Mouse (Mus musculus): ENCODE data around the gene Zfp444. TPM values are rescaled to one million over a fixed set of nuclear protein-coding genes. Genes with fewer than 3 reads are reported as not detected.

The Zfp444 gene
- polyA plus RNA-seq, 1 experiment, result 80.7 TPM

GRCm38 (mm10) chr7:6220147-6220546 lies 48.1 kb downstream of the Zfp444 start:
- TF ChIP-seq POLR2A (IDR thresholded peaks at IDR 0.05; ENCODE audit: borderline replicate concordance, extremely low read depth, insufficient read depth, insufficient read length, poor library complexity, severe bottlenecking) (no peak), CTCF (IDR thresholded peaks at IDR 0.05; ENCODE audit: borderline replicate concordance, extremely low read depth, insufficient read depth, insufficient read length) (no peak)

GRCm38 (mm10) chr7:6221978-6222377 lies 50.0 kb downstream of the Zfp444 start, which contains the start of gene Zscan5b:
Gene Zscan5b (plus strand): TSS chr7:6222278.
- no peak for DNase-seq (ENCODE audit: low read depth)
- TF ChIP-seq POLR2A (IDR thresholded peaks at IDR 0.05; ENCODE audit: borderline replicate concordance, extremely low read depth, insufficient read depth, insufficient read length, poor library complexity, severe bottlenecking), result no peak
- no peak for TF ChIP-seq CTCF (IDR thresholded peaks at IDR 0.05; ENCODE audit: borderline replicate concordance, extremely low read depth, insufficient read depth, insufficient read length)

More at GRCm38 (mm10) chr7:6220147-6220546, 48.1 kb downstream of the Zfp444 start:
- no peak for DNase-seq (ENCODE audit: low read depth)

GRCm38 (mm10) chr7:6228491-6228890 lies 56.5 kb downstream of the Zfp444 start:
- peak; percentile 0 for DNase-seq (ENCODE audit: low read depth)

- TF ChIP-seq POLR2A (IDR thresholded peaks at IDR 0.05; ENCODE audit: borderline replicate concordance, extremely low read depth, insufficient read depth, insufficient read length, poor library complexity, severe bottlenecking) (no peak), CTCF (IDR thresholded peaks at IDR 0.05; ENCODE audit: borderline replicate concordance, extremely low read depth, insufficient read depth, insufficient read length) (no peak)
- DNase-seq (ENCODE audit: low read depth), result no peak
These were observed 67.8 kb downstream of the Zfp444 start for GRCm38 (mm10) chr7:6239787-6240186.

GRCm38 (mm10) chr7:6240841-6241425 lies 68.9 kb downstream of the Zfp444 start:
- peak; percentile 62; the same call in 1 of the 2 replicates for TF ChIP-seq CTCF (IDR thresholded peaks at IDR 0.05; ENCODE audit: borderline replicate concordance, extremely low read depth, insufficient read depth, insufficient read length)
- DNase-seq (ENCODE audit: low read depth), result peak; percentile 20

Other genes starting within 250 kb of the Zfp444 start
- not detected in 2 replicates for gene Vmn1r65, start 161.2 kb upstream of the Zfp444 start, polyA plus RNA-seq (2012; rRNA removed)
- gene Nlrp4c, start 127.1 kb upstream of the Zfp444 start, polyA plus RNA-seq (2012; rRNA removed), result not detected in 2 replicates
- 47.4 and 54.0 TPM in 2 replicates for gene Zfp787, start 16.2 kb upstream of the Zfp444 start, polyA plus RNA-seq (2012; rRNA removed)
- not detected in 2 replicates for gene Galp, start 24.9 kb downstream of the Zfp444 start, polyA plus RNA-seq (2012; rRNA removed)
- gene Zscan5b, start 50.1 kb downstream of the Zfp444 start, polyA plus RNA-seq (2012; rRNA removed), result not detected in 2 replicates
- 0.11 TPM in 1 of 2 replicates, not detected in the other for gene Epp13, start 80.5 kb downstream of the Zfp444 start, polyA plus RNA-seq (2012; rRNA removed)
- 5.9 and 7.6 TPM in 2 replicates for gene Zfp667, start 114.4 kb downstream of the Zfp444 start, polyA plus RNA-seq (2012; rRNA removed)
- gene Zfp583, start 159.1 kb downstream of the Zfp444 start, polyA plus RNA-seq (2012; rRNA removed), result 9.5 and 9.9 TPM in 2 replicates
- 2.5 and 4.2 TPM in 2 replicates for gene Gm3854, start 171.5 kb downstream of the Zfp444 start, polyA plus RNA-seq (2012; rRNA removed)
- gene Zfp78, start 191.1 kb downstream of the Zfp444 start, polyA plus RNA-seq (2012; rRNA removed), result 2.4 and 3.0 TPM in 2 replicates
- 14.5 and 17.9 TPM in 2 replicates for gene Zfp28, start 211.1 kb downstream of the Zfp444 start, polyA plus RNA-seq (2012; rRNA removed)
- 4.5 and 7.5 TPM in 2 replicates for gene Smim17, start 226.5 kb downstream of the Zfp444 start, polyA plus RNA-seq (2012; rRNA removed)
- 0.37 and 0.44 TPM in 2 replicates for gene Gm20715, start 238.1 kb downstream of the Zfp444 start, polyA plus RNA-seq (2012; rRNA removed)